Mouse (Mus musculus): ENCODE data around the gene Ltbp3. TPM values are rescaled to one million over a fixed set of nuclear protein-coding genes. Genes with fewer than 3 reads are reported as not detected.

Gene Ltbp3
- total RNA-seq (2021) = 10 to 100 TPM; 41.4 to 45.4 TPM
- long read RNA-seq, experiment 1, partial matches to known transcripts = 6 of 8 reads
- long read RNA-seq, experiment 1, other reads (novel, unspliced or antisense) = 2 of 8 reads
- long read RNA-seq, experiment 2, partial matches to known transcripts = 9 of 11 reads
- long read RNA-seq, experiment 2, other reads (novel, unspliced or antisense) = 1 of 11 reads

DNA sequence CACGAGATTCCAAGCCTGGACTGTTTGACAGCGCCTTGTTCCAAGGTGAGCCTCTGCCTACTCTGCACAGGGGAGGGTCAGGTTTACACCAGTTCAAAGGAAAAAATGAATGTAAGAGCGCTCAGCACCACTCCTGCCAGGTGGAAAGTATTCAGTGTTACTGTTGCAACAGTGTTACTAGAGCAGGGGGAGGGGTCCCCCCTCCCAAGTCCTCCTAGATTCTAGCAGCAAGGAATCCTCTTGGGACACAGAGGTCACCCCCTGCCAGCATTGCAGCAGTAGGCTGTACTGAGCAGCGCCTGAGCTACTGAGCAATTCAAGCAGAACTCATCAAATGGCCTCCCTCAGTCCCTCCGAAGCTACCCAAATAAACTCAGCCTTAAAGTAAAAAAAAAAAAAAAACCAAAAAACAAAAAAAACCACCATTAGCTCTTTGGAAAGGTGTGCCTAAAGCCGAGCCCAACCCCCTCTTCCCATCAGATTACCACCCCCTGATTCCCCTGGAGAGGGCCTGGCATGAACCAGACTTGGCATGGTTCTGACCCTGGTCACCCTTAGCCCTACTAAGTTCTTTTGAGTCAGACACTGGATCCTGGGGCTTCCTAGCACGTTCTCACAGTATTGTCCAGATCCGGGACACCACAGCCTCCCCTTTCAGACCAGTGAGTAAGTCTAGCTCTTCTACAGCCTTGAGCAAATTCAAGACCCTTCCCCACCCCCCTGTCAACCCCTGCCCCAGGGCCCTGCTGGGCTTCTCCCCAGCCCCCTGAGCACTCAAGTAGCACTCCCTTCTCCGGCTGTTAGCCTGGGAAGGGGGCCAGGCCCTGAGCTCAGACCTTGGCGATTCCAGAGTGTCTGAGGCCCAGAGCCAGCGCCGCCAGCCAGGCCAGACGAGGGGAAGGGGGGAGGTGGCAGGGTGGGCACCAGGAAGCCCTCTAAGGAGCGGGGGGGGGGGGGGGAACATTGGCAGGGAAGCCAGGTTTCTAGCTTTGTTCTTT, at the start of gene Ltbp3:
Ltbp3 (plus strand) TSS at position 585 of the 998 bp plus-strand sequence.
- peak; percentile 87 for DNase-seq (ENCODE audit: low spot score)

- DNase-seq (ENCODE audit: low spot score) = no peak
These were observed 49.1 kb upstream of the Ltbp3 start for GRCm38 (mm10) chr19:5691601-5692000.

DNA sequence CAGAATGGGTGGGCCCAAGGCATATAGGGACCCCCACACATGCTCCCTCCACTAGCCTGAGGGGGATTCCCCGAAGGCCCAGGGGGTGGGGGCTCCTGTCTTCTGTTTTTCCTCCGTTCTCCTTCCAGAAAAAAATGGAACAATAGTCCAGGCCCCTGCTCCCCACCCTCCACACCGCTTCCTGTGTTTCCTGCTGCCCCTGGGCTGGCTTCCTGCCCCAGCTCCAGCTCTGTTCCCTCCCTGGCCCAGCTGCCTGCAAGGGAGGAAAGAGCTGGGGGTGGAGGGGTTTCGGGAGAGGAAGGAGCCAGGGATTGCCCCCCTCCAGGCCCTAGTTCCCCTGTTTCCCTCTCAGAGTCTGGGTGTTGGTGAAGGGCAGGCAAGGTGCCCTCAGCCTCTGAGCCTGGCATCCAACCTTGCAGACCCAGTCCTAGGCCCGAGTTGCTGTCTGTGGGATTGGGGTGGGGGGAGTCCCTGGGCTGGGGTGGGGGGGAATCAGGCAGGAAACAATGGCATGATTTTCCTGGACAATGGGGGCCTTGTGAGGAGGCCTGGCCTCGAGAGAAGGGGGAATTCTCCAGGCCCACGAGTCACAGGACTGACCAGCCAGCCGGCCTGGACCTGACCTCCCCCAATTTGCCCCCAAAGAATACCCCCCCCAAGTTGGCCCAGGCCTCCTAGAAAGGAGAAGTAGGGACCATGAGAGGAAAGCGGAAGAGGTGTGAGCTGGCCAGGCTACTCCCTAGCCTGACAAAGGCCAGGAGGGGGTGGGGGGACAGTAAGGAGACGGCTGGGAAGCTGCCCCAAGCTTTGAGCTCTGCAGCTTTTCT, 48.4 kb upstream of the Ltbp3 start:
- no peak for DNase-seq (ENCODE audit: low spot score)

DNA sequence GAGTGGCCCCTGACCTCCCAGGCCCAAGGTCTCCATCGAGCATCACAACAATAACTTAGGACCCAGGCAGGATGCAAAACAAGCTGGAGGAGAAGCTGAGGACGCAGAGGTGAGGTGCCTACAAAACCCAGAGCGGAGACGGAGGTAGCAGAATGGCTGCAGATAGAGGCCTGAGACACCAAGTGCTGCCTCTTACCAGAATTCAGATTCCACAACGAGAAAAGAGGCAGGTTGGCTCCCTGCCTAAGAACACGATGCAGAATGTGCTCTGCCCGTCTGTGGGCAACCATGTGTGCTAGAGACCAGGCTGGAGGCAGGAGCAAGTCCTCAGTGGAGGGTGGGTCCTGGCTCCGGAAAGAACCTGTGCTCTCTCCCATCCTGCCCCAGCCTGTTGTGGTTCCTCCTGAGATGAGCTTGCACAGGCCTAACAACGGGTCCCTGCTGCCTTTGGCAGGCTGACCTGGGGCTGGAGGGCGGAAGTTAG, 47.7 kb upstream of the Ltbp3 start:
- no peak for DNase-seq (ENCODE audit: low spot score)

DNA sequence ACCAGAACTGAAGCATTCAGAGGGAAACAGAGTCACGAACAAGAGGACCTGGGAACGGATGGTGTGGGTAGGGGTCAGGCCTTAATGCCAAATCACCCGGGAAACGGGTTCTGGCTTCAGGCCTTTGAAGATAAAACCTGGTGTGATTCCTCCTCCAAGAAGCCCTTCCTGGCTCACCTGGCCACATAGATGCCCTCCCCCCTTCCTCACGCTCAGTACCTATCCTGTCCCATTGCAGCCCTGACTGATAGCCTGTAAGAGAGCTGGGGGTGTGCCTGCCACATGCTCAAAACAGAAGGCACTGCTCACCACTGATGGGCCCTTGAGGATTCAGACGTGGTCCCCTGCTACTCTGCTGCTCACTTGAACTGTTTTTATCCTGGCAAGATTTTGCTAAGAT, 46.9 kb upstream of the Ltbp3 start:
- DNase-seq (ENCODE audit: low spot score) = no peak

DNA sequence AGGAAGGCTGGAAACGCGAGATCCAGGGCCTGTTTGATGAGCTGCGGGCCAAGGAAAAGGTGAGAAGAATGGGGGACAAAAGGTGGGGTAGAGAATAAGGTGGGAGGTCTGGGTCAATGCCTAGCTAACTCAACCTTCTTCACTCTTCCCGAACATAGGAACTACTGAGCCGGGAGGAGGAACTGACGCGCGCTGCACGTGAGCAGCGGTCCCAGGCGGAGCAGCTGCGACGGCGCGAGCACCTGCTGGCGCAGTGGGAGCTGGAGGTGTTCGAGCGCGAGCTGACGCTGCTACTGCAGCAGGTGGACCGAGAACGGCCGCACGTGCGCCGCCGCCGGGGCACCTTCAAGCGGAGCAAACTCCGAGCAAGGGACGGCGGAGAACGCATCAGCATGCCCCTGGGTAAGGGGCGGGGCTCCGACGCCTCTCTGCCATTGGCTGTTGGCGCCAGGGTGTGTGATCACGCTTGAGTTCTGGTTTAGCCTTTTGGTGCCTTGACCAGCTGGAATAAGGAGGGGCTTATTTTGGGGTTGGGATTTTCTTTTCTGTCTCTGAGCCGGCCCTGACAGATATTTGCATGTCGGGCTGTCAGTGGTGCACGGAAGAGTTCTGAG, 44.7 kb upstream of the Ltbp3 start:
- DNase-seq (ENCODE audit: low spot score) = no peak

- DNase-seq (ENCODE audit: low spot score) = no peak
These were observed 36.4 kb upstream of the Ltbp3 start, which contains the start of gene Kcnk7 for GRCm38 (mm10) chr19:5704163-5704800. Kcnk7 (plus strand) TSS chr19:5704367.

GRCm38 (mm10) chr19:5704801-5705571, 35.7 kb upstream of the Ltbp3 start:
- DNase-seq (ENCODE audit: low spot score) = no peak

- DNase-seq (ENCODE audit: low spot score) = no peak
These were observed 30.6 kb upstream of the Ltbp3 start for GRCm38 (mm10) chr19:5710068-5710467.

DNA sequence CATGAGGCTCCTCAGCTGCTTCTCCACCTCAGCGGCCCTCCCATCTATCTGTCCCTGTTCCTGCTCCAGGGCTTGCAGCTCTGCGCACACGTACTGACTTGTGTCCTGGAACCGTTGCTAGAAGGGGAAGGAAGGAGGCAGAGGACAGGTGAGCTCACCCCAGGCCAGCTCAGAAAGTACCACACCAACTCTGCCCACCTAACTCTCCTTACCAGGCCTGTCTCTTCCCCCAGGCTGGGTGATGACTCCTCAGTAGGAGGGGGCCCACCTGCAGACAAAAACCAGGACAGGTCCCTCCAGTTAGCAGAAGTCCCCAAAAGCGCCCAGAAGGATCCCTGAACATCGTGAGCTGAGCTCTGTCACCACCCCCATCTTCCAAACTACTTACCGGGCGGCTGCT, 30.1 kb upstream of the Ltbp3 start:
- DNase-seq (ENCODE audit: low spot score) = no peak

- peak; percentile 79 for DNase-seq (ENCODE audit: low spot score)
These were observed 29.5 kb upstream of the Ltbp3 start for GRCm38 (mm10) chr19:5711218-5711617.

GRCm38 (mm10) chr19:5711907-5712460, 28.7 kb upstream of the Ltbp3 start:
- no peak for DNase-seq (ENCODE audit: low spot score)

- DNase-seq (ENCODE audit: low spot score) = no peak
These were observed 27.4 kb upstream of the Ltbp3 start for GRCm38 (mm10) chr19:5713255-5713654.

DNA sequence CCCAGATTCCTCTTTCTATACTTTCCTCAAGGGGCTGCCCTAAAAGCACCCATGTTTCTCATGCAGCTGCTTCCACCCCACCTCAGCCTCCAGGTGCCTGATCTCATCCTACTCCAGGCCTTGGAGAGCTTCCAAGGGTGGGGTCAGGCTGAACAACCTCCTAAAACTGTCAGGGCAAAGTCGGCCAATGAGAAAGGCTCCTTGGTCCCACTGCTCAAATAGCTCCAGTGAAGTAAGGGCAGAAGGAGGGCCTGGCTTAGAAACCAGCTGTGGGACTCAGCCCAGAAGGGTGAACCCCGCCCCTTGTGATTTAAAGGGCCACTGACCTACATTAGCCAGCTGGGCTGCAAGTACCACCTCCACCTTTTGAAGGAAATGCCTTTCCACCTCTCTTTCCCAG, 27.0 kb upstream of the Ltbp3 start:
- peak; percentile 92 for DNase-seq (ENCODE audit: low spot score)

- DNase-seq (ENCODE audit: low spot score) = no peak
These were observed 24.7 kb upstream of the Ltbp3 start for GRCm38 (mm10) chr19:5715793-5716688.

- no peak for DNase-seq (ENCODE audit: low spot score)
These were observed 23.7 kb upstream of the Ltbp3 start for GRCm38 (mm10) chr19:5716955-5717354.

DNA sequence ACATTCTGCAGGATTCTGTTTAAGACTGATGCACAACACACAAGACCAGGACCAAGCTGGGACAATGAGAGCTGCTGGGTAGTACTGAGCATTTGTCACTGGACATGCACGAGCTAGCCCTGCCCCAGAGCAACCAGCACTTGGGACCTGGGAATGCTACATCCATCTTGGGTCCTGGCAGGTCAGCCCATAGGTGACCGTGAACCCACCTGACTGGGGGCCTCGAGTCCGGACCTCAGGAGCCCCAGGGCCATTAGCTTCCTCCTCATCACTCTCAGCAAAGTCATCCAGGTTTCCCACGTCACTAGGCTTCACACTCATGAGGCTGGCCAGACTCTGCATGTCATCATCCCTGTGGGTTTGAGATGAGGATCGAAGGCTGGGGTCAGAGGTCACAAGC, 19.5 kb upstream of the Ltbp3 start:
- no peak for DNase-seq (ENCODE audit: low spot score)

DNA sequence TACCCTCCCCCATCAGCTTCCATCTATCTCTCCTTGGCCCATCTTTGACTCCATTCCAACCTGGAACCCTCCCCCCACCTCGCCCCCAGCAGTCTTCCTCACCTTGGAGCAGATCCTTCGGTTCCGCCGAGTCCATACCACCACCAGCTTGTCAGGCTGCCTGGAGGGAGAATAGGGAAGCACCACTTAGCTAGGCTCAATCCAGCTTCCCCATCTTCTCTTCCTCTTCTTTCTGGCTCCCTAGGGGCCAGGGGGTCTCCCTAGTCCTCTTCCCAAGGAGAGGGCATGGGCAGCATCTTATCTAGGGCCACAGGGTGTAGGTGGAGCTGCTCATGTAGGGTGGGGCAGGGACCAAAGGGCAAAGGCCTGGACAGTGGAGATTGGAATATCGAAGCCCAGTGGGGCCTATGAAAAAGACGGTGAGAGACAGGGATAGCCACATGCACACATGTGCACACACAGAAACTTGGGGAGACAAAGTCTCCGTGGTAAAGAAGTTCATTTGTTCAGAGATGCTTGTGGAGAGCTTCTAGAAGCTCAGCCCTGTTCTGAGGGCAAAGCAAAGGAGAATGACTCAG, 17.8 kb upstream of the Ltbp3 start:
- no peak for DNase-seq (ENCODE audit: low spot score)
